Mouse (Mus musculus): ENCODE measurements around the gene Cldn6. TPM values are rescaled to one million over a fixed set of nuclear protein-coding genes. Genes with fewer than 3 reads are reported as not detected.

Gene Cldn6
- total RNA-seq, 1 experiment from 2014 or later: 0.30 TPM

- DNase-seq: no peak
Observed at GRCm38 (mm10) chr17:23722376-23723125, 43.5 kb downstream of the Cldn6 start, which contains the start of gene 1520401A03Rik. Gene 1520401A03Rik (minus strand): TSS chr17:23722783.

GRCm38 (mm10) chr17:23725477-23725876, 46.4 kb downstream of the Cldn6 start:
- no peak for DNase-seq

GRCm38 (mm10) chr17:23725999-23726757, 47.1 kb downstream of the Cldn6 start, which contains the start of gene Pkmyt1:
Gene Pkmyt1 (plus strand): TSS chr17:23726336.
- DNase-seq: peak; percentile 98

- DNase-seq: peak; percentile 91
Observed at GRCm38 (mm10) chr17:23726758-23727142, 47.7 kb downstream of the Cldn6 start.

- DNase-seq: no peak
Observed at GRCm38 (mm10) chr17:23730441-23730840, 51.4 kb downstream of the Cldn6 start.

Other genes starting within 250 kb of the Cldn6 start
- gene Vmn2r117, start 199.6 kb upstream of the Cldn6 start, total RNA-seq (2021): not detected in 2 replicates
- gene Zfp213, start 115.0 kb upstream of the Cldn6 start, total RNA-seq (2021): 9.2 and 9.9 TPM in 2 replicates
- 8.5 and 14.6 TPM in 2 replicates for gene Zfp13, start 79.8 kb upstream of the Cldn6 start, total RNA-seq (2021)
- gene Zscan10, start 78.4 kb upstream of the Cldn6 start, total RNA-seq (2021): not detected in 2 replicates
- 0.37 and 0.53 TPM in 2 replicates for gene Mmp25, start 34.0 kb upstream of the Cldn6 start, total RNA-seq (2021)
- gene Bicdl2, start 18.7 kb upstream of the Cldn6 start, total RNA-seq (2021): not detected in 2 replicates
- 158 and 163 TPM in 2 replicates for gene Hcfc1r1, start 5.7 kb upstream of the Cldn6 start, total RNA-seq (2021)
- gene Thoc6, start 5.4 kb upstream of the Cldn6 start, total RNA-seq (2021): 25.2 and 26.3 TPM in 2 replicates
- 85.2 and 119 TPM in 2 replicates for gene Tnfrsf12a, start 1.8 kb upstream of the Cldn6 start, total RNA-seq (2021)
- not detected in 2 replicates for gene Cldn9, start 4.8 kb downstream of the Cldn6 start, total RNA-seq (2021)
- gene 1520401A03Rik, start 43.5 kb downstream of the Cldn6 start, total RNA-seq (2021): 1.9 and 3.8 TPM in 2 replicates
- gene Pkmyt1, start 47.1 kb downstream of the Cldn6 start, total RNA-seq (2021): 9.7 and 11.3 TPM in 2 replicates
- 11.3 and 14.3 TPM in 2 replicates for gene Paqr4, start 61.6 kb downstream of the Cldn6 start, total RNA-seq (2021)
- gene Kremen2, start 66.6 kb downstream of the Cldn6 start, total RNA-seq (2021): not detected in 2 replicates
- 44.4 and 46.4 TPM in 2 replicates for gene Flywch1, start 92.4 kb downstream of the Cldn6 start, total RNA-seq (2021)
- 6.5 and 9.8 TPM in 2 replicates for gene Flywch2, start 106.8 kb downstream of the Cldn6 start, total RNA-seq (2021)
- 515 and 599 TPM in 2 replicates for gene Srrm2, start 111.3 kb downstream of the Cldn6 start, total RNA-seq (2021)
- gene Elob, start 149.9 kb downstream of the Cldn6 start, total RNA-seq (2021): 376 and 380 TPM in 2 replicates
- gene Prss33, start 156.8 kb downstream of the Cldn6 start, total RNA-seq (2021): not detected in 2 replicates
- gene Prss32, start 164.6 kb downstream of the Cldn6 start, total RNA-seq (2021): not detected in 2 replicates
- gene Prss41, start 164.9 kb downstream of the Cldn6 start, total RNA-seq (2021): 0.56 TPM in 1 of 2 replicates, not detected in the other
- not detected in 2 replicates for gene Prss21, start 188.8 kb downstream of the Cldn6 start, total RNA-seq (2021)
- gene Dcpp1, start 201.6 kb downstream of the Cldn6 start, total RNA-seq (2021): not detected in 2 replicates
- gene Dcpp2, start 201.6 kb downstream of the Cldn6 start, total RNA-seq (2021): not detected in 2 replicates
- gene Dcpp3, start 238.2 kb downstream of the Cldn6 start, total RNA-seq (2021): not detected in 2 replicates